Mouse (Mus musculus) heart, postnatal 0 days (tissue): ENCODE measurements at regions not wholly inside any gene's neighbourhood (a gene's known extent, or its start where the extent isn't known, plus 50 kb on each side); places are given as distances from the start of the nearest gene placed in this dataset.

Source experiments
- CTCF ChIP-seq: IDR thresholded peaks from 2 replicates; pipeline ENCODE4 v1.5.1; 2016; ENCODE audit warnings: antibody characterized with exemption, control low read depth, low read depth
- EP300 ChIP-seq: IDR thresholded peaks from 2 replicates; pipeline ENCODE4 v1.6.1; 2016; ENCODE audit warnings: antibody characterized with exemption, low read depth

GRCm38 (mm10) chr8:127944955-127945498 lies 413.4 kb upstream of the Nrp1 start:
- TF ChIP-seq CTCF: no peak
- TF ChIP-seq EP300: no peak
